Mouse (Mus musculus): Measurements from ENCODE around the gene Enox2.
"Not testable (repeated sequence)": the region's sequence is repeated elsewhere in the genome, so short reads cannot be mapped to it uniquely, and the experiment has no call there.

Gene Enox2

GRCm38 (mm10) chrX:49287700-49288563 lies at the start of gene Enox2:
Gene Enox2, minus strand, starts transcription at chrX:49288259.
- peak; percentile 82 for DNase-seq (ENCODE audit: low read depth, low spot score)

DNA sequence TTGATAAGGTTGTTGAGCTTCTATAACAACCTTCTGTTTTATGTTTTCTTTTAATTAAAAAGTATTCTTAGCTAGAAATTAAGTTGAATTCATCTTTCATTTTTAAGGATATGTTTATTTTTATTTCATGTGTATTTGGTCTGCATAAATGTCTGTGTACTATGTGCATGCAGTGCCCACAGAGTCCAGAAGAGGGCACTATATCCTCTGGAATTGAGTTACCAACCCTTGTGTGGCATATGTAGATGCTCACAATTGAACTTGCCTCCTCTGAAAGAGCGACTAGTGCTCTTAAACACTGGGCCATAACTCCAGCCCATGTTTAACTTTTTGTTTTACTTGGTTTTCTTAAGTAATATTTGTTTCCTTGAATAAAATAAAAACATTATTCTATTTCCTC lies 21.4 kb upstream of the Enox2 start:
- DNase-seq (ENCODE audit: low read depth, low spot score) = peak; percentile 13

DNA sequence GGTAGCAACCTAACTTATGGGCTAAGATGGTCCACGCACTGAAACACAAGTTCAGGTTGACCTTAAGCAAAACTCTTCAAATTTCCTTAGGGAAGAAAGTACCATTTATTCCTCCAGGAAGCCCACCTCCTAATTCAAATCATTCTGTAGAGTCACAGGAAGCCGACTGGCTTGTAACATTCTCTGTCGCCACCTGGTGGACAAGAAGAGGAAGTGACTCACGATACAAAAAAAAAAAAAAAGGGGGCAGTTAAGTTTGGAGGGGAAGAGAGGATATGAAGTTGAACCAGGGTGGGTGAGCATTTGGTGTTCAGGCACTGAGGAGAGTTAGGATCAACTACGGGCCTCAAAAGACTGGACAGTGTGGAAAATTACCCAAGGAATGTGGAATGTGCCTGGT lies 18.6 kb upstream of the Enox2 start:
- peak; percentile 33 for DNase-seq (ENCODE audit: low read depth, low spot score)

GRCm38 (mm10) chrX:49279918-49280586 lies 8.0 kb downstream of the Enox2 start:
- DNase-seq (ENCODE audit: low read depth, low spot score) = no peak

DNA sequence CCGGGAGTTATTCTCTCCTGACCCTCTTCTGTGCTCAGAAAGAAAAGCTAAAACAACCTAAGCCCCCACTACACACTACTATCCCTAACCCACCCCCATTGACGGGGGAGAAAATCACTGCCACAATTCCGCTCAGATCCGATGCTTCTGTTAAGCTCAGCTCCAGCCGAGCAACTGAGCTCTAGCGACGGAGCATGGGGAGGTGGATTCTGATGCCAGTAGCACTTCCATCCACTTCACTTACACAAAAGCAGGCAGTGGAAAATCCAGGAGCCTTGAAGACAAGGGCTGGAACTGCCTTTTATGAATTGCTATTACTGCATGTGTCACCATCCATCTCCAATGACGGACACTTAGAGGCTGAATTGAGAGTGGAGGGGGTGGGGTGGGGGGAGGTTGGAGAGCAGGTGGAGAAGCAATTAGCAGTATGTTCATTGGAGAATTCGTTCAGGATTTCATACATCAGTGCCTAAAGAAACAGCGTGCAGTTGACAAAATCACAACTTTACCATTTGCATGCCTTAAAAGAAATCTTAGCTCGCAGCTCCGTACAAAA lies 14.5 kb downstream of the Enox2 start:
- DNase-seq (ENCODE audit: low read depth, low spot score) = no peak

GRCm38 (mm10) chrX:49250816-49251215 lies 37.2 kb downstream of the Enox2 start:
- DNase-seq (ENCODE audit: low read depth, low spot score) = no peak

- DNase-seq (ENCODE audit: low read depth, low spot score) = no peak
Measured at GRCm38 (mm10) chrX:49225792-49226426, 62.1 kb downstream of the Enox2 start.

GRCm38 (mm10) chrX:49216422-49216821 lies 71.6 kb downstream of the Enox2 start:
- no peak for DNase-seq (ENCODE audit: low read depth, low spot score)

- no peak for DNase-seq (ENCODE audit: low read depth, low spot score)
Measured at GRCm38 (mm10) chrX:49196386-49196785, 91.7 kb downstream of the Enox2 start.

GRCm38 (mm10) chrX:49181136-49181535 lies 106.9 kb downstream of the Enox2 start:
- no peak for DNase-seq (ENCODE audit: low read depth, low spot score)

DNA sequence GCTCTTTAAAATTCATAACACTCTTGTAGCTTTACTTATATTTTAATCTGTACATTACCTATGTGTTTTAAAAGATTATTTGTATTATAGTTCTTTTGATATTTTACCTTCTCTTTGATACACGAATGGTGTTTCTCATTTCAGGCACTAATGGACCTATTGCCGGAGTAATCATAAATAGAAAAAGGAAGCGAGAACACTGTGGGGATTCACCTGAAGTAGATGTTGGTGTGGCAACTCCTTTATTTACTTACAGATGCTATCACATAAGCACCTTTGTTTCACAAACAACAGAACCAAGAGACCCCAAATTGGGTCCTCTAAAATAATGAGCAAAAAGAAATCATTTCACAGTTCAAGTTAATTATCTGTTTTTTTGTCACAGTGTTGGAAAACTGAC lies 109.4 kb downstream of the Enox2 start:
- DNase-seq (ENCODE audit: low read depth, low spot score) = no peak

GRCm38 (mm10) chrX:49154280-49154679 lies 133.8 kb downstream of the Enox2 start:
- no peak for DNase-seq (ENCODE audit: low read depth, low spot score)

DNA sequence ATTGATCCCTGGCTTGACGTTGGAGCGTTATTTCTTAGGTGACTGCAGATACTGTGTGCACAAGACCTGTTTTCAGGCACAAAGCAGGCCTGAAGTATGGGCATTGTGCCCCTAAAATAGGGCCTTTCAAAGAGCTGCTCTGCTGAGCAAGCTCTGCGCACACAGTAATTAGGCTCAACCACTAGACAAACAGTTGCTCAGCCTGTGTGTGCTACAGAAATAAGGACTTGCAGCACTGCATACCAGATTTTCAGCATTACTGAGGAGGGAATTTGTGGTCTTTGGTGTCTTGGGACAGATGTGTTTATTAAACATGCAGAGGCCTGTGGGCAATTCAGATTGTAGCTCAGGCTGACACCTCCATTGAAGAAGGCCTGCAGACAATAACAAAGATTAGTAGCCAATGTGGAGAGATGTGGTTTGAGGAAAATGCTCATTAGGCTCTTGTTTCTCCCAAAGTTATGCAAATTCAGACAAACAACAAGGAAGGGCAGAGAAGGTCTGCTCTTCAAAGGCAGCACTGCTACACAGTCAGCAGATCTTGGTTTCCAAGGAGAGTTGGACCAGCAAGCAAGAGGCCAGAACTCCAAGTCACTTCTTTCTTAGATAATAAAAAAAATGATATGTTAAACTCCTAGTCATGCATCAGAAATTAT lies 163.2 kb downstream of the Enox2 start:
- no peak for DNase-seq (ENCODE audit: low read depth, low spot score)

GRCm38 (mm10) chrX:49116465-49116864 lies 171.6 kb downstream of the Enox2 start:
- no peak for DNase-seq (ENCODE audit: low read depth, low spot score)

GRCm38 (mm10) chrX:49112412-49112811 lies 175.6 kb downstream of the Enox2 start:
- no peak for DNase-seq (ENCODE audit: low read depth, low spot score)

GRCm38 (mm10) chrX:49100542-49100941 lies 187.5 kb downstream of the Enox2 start:
- DNase-seq (ENCODE audit: low read depth, low spot score) = not testable (repeated sequence)

GRCm38 (mm10) chrX:49096249-49096648 lies 191.8 kb downstream of the Enox2 start:
- DNase-seq (ENCODE audit: low read depth, low spot score) = no peak

- DNase-seq (ENCODE audit: low read depth, low spot score) = no peak
Measured at GRCm38 (mm10) chrX:49075055-49075454, 213.0 kb downstream of the Enox2 start.

- no peak for DNase-seq (ENCODE audit: low read depth, low spot score)
Measured at GRCm38 (mm10) chrX:49073563-49073962, 214.5 kb downstream of the Enox2 start.

DNA sequence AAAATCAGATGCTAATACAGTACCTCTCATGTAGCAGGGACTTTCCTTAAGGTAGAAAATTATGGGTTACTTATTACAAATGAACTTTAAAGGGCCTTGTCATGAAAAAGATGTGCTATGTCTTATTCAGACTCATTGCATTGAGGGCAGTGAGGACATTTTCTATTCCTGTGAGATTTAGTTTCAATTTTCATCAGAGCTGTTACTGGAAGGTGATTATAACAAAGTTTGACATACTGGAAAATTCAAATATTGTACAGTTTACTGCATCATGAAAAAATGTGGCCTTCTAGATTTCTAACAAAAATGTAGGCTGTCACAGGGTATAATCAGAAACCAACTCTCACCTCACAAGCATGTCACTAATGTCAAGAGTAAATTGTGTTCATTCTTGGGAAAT lies 242.9 kb downstream of the Enox2 start:
- no peak for DNase-seq (ENCODE audit: low read depth, low spot score)

DNA sequence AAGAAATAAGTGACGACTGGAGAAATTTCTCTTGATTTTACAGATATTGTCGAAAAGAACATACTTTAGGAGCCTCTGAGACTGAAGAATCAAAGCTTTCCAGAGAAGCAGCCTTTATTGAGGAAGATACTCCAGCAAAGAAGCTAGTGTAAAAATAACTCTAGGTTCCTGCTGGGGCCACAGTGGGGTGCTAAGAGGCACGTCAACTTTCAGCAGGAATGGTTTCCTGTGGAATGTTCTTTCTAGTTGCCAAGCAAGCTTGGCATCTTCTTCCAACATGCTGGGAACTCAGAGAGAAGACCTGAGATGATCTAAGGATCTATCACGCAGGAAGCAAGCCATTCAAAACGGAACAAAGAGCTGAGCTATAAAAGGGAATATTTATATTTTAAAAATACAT lies 278.3 kb downstream of the Enox2 start:
- no peak for DNase-seq (ENCODE audit: low read depth, low spot score)

DNA sequence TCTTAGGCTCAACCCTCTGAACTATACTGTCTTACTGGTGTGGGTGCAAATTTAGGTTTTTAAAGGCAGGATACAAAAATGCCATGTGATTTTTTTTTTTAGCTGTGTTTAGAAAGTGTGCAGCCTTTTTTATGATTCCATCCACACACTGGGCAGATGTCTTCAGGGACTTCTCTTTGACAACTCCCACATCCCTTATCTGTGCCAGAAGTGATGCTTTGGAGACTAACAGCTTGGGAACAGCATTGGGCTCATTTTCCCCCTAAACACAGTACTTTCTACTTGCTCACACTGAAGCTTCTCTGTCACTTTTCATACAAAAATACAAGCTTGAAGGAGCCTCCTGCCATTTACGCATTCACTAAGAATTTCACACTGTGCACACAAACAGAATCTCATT lies 282.4 kb downstream of the Enox2 start:
- no peak for DNase-seq (ENCODE audit: low read depth, low spot score)
